Mouse (Mus musculus) lung, postnatal 0 days (tissue): Measurements from ENCODE around the gene Pfkp. TPM values are rescaled to one million over a fixed set of nuclear protein-coding genes. Genes with fewer than 3 reads are reported as not detected.

Experiments
- ATAC-seq: fragments of 200-750 bp; cut with Nextera tagmentation; 2 replicates; pipeline ENCODE4 v1.8.0; 2017; ENCODE audit warnings: moderate library complexity
- DNase-seq: peaks from one replicate; pipeline ENCODE4 v3.0.0-alpha.2; 2016; ENCODE audit warnings: low spot score
- H3K27ac ChIP-seq: fragments of 300-500 bp; sonication (generic); 2 replicates; pipeline ENCODE4 v1.5.1; 2014; ENCODE audit warnings: antibody characterized with exemption, mild to moderate bottlenecking, low read length, mixed read lengths
- H3K27me3 ChIP-seq: fragments of 300-500 bp; sonication (generic); replicated peaks from 2 replicates; pipeline ENCODE4 v1.6.1; 2014; ENCODE audit warnings: low read length, mixed read lengths; ENCODE audit not compliant: insufficient read depth
- H3K36me3 ChIP-seq: fragments of 300-500 bp; sonication (generic); 2 replicates; pipeline ENCODE4 v1.6.1; 2014; ENCODE audit warnings: low read length, mixed read lengths; ENCODE audit not compliant: insufficient read depth
- H3K4me1 ChIP-seq: fragments of 300-500 bp; sonication (generic); 2 replicates; pipeline ENCODE4 v1.6.1; 2014; ENCODE audit warnings: antibody characterized with exemption, low read depth, low read length, mixed read lengths; ENCODE audit not compliant: insufficient read depth
- H3K4me2 ChIP-seq: fragments of 300-500 bp; sonication (generic); replicated peaks from 2 replicates; pipeline ENCODE4 v1.6.1; 2014; ENCODE audit warnings: low read depth, mild to moderate bottlenecking, low read length, moderate library complexity, mixed read lengths
- H3K4me3 ChIP-seq: fragments of 300-500 bp; sonication (generic); 2 replicates; pipeline ENCODE4 v1.5.1; 2014; ENCODE audit warnings: low read depth, low read length
- H3K9ac ChIP-seq: fragments of 300-500 bp; sonication (generic); replicated peaks from 2 replicates; pipeline ENCODE4 v1.6.1; 2014; ENCODE audit warnings: low read depth, mild to moderate bottlenecking
- H3K9me3 ChIP-seq: fragments of 300-500 bp; sonication (generic); 2 replicates; pipeline ENCODE4 v1.6.1; 2016; ENCODE audit warnings: low read length, mixed read lengths
- CTCF ChIP-seq: IDR thresholded peaks from 2 replicates; pipeline ENCODE4 v1.5.1; 2016; ENCODE audit warnings: antibody characterized with exemption, mild to moderate bottlenecking
- EP300 ChIP-seq: IDR thresholded peaks from 2 replicates; pipeline ENCODE4 v1.6.1; 2016; ENCODE audit warnings: antibody characterized with exemption, mild to moderate bottlenecking, control low read depth
- WGBS: fragments of 180-500 bp; shearing (Covaris S2); extraction: QIAGEN DNeasy Blood & Tissue Kit; methylation state at CpG from one replicate; pipeline ENCODE4 v1.1.7; 2014; 5-methylcytosine and 5-hydroxymethylcytosine counted together
- polyA plus RNA-seq: library from polyadenylated mRNA; unstranded; fragments of >200 nt; fragmentation: Nextera tagmentation; extraction: Ambion mirVana; gene quantifications from 2 replicates; pipeline ENCODE4 v1.2.1, GENCODE M21; 2015

Pfkp gene
- polyA plus RNA-seq, 1 experiment from 2014 or later, result 23.1 TPM

DNA sequence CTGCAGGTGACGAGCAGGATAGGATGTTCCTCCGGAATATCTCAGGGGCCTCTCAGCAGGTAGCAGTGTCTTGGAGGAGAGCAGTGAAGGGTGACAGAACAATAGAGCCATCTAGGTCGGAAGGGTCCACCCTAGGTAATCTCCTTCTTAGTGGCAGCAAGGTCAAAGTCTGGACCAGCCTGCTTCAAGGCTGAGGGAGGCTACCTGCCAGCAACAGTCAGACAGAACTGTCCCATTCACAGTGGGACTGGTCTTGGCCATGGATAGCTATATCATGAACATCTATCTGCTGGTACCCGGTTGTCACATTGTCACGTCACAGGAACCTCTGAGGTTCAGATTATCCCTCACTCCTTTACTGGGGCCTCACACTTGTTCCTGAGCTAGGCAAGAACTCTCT lies 15.6 kb upstream of the Pfkp start:
- H3K4me2 ChIP-seq, result no peak overlapping the region
- H3K4me3 ChIP-seq, result no peak overlapping the region
- no peak overlapping the region for H3K9ac ChIP-seq
- no peak for DNase-seq
- no peaks in the 10 kb centered on the region for H3K4me1 ChIP-seq
- no peaks in the 10 kb centered on the region for H3K9me3 ChIP-seq
- no peak for ATAC-seq
- no peak overlapping the region for H3K27ac ChIP-seq
- no peaks in the 10 kb centered on the region for H3K27me3 ChIP-seq
- 76% methylated on average over 5 of the region's 5 CpGs for WGBS
- TF ChIP-seq EP300, result no peak
- TF ChIP-seq CTCF, result no peak
- no peaks in the 10 kb centered on the region for H3K36me3 ChIP-seq

DNA sequence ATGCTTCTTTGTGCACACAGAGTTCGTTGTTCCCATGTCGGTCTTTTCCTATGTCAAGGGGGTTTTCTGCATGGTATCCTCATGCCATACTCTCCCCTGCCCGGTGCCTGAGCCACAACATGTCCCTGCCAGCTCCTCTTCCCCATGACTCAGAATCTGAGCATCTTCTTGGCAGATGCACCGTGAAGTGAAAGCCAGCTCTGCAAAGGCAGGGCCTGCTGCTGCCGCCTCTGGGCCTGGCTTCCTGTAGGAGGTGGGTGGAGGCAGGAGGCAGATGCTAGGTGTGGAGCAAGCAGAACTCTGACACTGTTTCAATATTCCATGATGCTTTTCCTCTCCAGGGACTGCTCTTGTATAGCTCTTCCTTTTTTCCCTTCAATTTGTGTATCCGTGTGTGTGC lies 10.7 kb upstream of the Pfkp start:
- DNase-seq (no peak), ATAC-seq (no peak)
- Histone ChIP-seq H3K9ac (no peak overlapping the region), H3K4me1 (no peaks in the 10 kb centered on the region), H3K36me3 (no peaks in the 10 kb centered on the region), H3K4me3 (no peak overlapping the region), H3K9me3 (no peaks in the 10 kb centered on the region), H3K27me3 (no peaks in the 10 kb centered on the region), H3K27ac (no peak overlapping the region), H3K4me2 (no peak overlapping the region)
- TF ChIP-seq CTCF (no peak), EP300 (no peak)
- 80% methylated on average over 6 of the region's 6 CpGs for WGBS

DNA sequence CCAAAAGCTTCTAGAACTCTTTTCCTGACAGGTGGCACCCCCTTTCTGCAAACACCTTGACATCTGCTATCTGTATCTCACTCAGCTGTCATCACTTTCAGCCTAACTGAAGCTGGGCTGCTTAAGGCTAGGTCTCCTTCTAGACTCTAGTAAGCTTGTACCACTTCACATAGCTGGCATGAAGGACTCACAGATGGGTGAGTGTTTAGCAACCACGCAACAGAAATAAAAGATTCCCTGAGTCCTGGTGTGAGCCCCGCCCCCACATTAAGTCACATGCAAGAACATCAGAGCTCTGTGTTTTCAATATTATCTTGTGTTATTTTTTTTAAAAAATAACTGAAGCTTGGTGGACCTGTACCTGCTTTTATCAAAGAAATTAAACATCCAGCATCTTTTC lies 8.7 kb upstream of the Pfkp start:
- H3K4me2 ChIP-seq, result no peak overlapping the region
- no peaks in the 10 kb centered on the region for H3K36me3 ChIP-seq
- 68% methylated on average over 2 of the region's 2 CpGs for WGBS
- H3K9me3 ChIP-seq, result no peaks in the 10 kb centered on the region
- no peak overlapping the region for H3K27ac ChIP-seq
- no peak overlapping the region for H3K9ac ChIP-seq
- DNase-seq (no peak), ATAC-seq (no peak)
- no peak overlapping the region for H3K4me3 ChIP-seq
- TF ChIP-seq CTCF (no peak), EP300 (no peak)
- no peaks in the 10 kb centered on the region for H3K27me3 ChIP-seq
- no peaks in the 10 kb centered on the region for H3K4me1 ChIP-seq

DNA sequence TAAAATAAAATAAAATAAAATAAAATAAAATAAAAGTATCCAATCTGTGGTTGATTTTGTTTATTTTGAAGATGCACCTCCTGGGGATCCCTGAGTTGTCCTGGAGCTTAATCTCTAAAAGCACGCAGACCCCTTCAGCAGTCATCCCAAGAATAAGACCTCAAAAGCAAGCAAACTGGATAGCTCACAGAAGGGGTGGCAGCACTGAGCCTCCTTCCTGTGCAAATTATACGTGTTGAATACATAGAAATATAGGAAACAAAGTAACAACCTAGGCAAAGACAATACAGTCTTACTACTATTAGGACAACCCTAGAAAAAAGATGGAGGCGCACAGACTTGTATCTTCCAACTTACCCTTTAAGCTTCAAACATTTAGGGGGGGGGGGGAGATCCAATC lies 965 bp upstream of the Pfkp start:
- H3K27ac ChIP-seq, result no peak overlapping the region
- ATAC-seq, result no peak
- no peak overlapping the region for H3K9ac ChIP-seq
- 68% methylated on average over 3 of the region's 3 CpGs for WGBS
- H3K36me3 ChIP-seq, result no peaks in the 10 kb centered on the region
- H3K4me2 ChIP-seq, result no peak overlapping the region
- peaks cover 7% of the 10 kb centered on the region; the same call in 1 of the 2 replicates for H3K4me1 ChIP-seq
- DNase-seq, result no peak
- H3K27me3 ChIP-seq, result no peaks in the 10 kb centered on the region
- no peaks in the 10 kb centered on the region for H3K9me3 ChIP-seq
- no peak for TF ChIP-seq EP300
- TF ChIP-seq CTCF, result no peak
- no peak overlapping the region for H3K4me3 ChIP-seq

DNA sequence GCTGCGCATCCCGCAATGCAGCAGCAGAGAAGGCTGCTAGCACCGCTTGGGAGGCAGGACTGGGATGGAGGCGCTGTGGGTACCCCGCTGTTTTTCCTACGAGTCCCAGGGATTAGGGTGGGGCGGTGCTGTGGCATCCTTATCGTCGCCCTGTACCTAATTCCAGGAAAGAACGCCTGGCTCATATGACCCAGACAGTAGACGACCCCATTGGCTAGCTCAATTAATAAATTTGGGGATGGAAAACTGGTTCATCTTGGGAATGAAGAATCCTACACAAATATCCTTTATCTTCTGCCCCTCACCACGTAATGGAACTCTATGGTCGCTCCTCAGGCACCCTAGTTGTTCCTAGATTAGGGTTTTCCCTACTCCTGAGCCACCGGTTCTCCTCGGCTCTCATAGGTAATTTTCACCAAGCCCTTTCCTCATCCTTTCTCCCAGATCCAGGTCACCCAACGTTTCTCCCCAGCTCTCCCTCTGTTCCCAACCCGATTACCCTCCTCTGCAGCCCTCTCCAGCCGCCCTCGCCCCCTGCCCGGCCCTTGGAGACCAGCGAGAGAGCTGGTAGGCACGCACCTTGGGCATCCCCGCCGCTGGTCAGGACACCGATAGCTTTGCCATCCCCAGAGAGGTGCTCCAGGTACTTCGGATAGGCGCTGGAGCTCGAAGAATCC lies 447 bp downstream of the Pfkp start:
- ATAC-seq (no peak), DNase-seq (no peak)
- WGBS, result under 1% methylated on average over 27 of the region's 28 CpGs
- no peak overlapping the region for H3K27ac ChIP-seq
- no peaks in the 10 kb centered on the region for H3K9me3 ChIP-seq
- H3K4me2 ChIP-seq, result peak overlapping the region; percentile 95
- H3K4me3 ChIP-seq, result peak overlapping the region; percentile 55
- TF ChIP-seq EP300 (no peak), CTCF (no peak)
- no peaks in the 10 kb centered on the region for H3K27me3 ChIP-seq
- peaks cover 7% of the 10 kb centered on the region; the same call in 1 of the 2 replicates for H3K4me1 ChIP-seq
- peak overlapping the region; percentile 42 for H3K9ac ChIP-seq
- H3K36me3 ChIP-seq, result no peaks in the 10 kb centered on the region

DNA sequence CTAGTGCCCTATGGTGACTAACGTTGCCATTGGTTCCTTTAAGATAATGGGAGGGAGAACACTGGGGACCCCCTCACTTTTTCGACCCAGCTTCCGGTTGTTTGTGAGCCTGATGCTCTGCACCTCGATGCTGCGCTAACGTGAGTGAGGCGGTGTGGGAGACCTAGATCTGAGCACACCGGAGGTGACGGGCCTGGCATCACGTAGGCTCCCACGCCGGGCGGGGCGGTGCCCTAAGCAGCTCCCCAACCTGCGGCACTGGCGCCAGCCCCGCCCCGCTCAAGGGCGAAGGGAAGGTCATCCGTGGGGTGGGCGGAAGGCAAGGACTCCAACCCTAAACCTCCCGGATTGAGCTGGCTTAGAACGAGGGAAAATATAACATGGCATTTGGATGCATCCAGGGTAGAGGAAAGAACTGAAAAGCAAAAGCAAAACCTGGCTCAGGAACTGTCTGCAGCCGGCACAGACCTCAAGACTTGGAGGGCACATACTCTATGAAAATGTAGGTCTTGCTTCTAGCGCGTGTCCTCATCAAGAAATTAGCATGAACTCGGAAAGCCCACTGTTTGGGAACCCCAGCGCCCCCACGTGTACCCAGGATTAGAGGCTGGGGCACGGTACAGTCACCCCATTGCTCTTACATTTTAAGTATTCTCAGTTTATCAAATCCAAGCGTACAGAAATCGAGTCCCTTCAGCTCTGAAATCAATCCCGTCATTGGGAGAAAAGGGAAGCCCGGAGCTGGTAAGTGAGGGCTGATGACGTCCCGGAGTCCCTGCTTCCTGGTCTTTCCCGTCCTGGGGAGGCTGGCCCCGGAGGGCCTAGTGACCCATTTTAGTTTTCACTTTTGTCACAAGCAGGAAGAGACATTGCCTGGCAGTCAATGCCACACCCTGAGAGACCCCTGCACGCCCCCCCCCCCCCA lies 1.2 kb downstream of the Pfkp start:
- Histone ChIP-seq H3K27me3 (no peaks in the 10 kb centered on the region), H3K27ac (peak overlapping the region; percentile 8; the same call in 1 of the 2 replicates), H3K4me3 (peak overlapping the region; percentile 55), H3K4me2 (peak overlapping the region; percentile 95), H3K9ac (peak overlapping the region; percentile 42), H3K4me1 (peaks cover 7% of the 10 kb centered on the region; the same call in 1 of the 2 replicates), H3K36me3 (no peaks in the 10 kb centered on the region), H3K9me3 (no peaks in the 10 kb centered on the region)
- WGBS, result 2% methylated on average over 35 of the region's 39 CpGs
- TF ChIP-seq CTCF, result no peak
- no peak for TF ChIP-seq EP300
- DNase-seq, result peak; percentile 64
- ATAC-seq, result peak; percentile 55
